Mouse (Mus musculus) lung, adult 2 months (tissue): ENCODE data around the gene Als2cl. TPM values are rescaled to one million over a fixed set of nuclear protein-coding genes. Genes with fewer than 3 reads are reported as not detected.
A peak's percentile ranks its signal among the peaks of the same experiment; 100 is the strongest.

Experiments
- DNase-seq: peaks from one replicate; pipeline ENCODE4 v3.0.0; 2022
- H3K4me1 ChIP-seq: fragments of 200-500 bp; 2 replicates; pipeline ENCODE4 v1.6.1; 2011; ENCODE audit warnings: low read length; ENCODE audit not compliant: control insufficient read depth, insufficient read depth
- H3K4me3 ChIP-seq: fragments of 200-500 bp; replicated peaks from 2 replicates; pipeline ENCODE3; 2011; ENCODE audit warnings: low read depth, mild to moderate bottlenecking, control low read depth, low read length; ENCODE audit errors: extremely low read depth
- CTCF ChIP-seq: fragments of 200-500 bp; IDR thresholded peaks from 2 replicates; pipeline ENCODE4 v1.5.1; 2011; ENCODE audit warnings: mild to moderate bottlenecking, low read length, control low read depth; ENCODE audit not compliant: insufficient read depth
- POLR2A ChIP-seq: fragments of 200-500 bp; IDR thresholded peaks from 2 replicates; pipeline ENCODE4 v1.6.1; 2011; ENCODE audit warnings: low read depth, mild to moderate bottlenecking, control low read depth, low read length, borderline replicate concordance; ENCODE audit errors: extremely low read depth
- WGBS: fragments of 180-500 bp; shearing (Covaris S2); methylation state at CpG from one replicate; pipeline ENCODE4 v1.1.7; 2018; 5-methylcytosine and 5-hydroxymethylcytosine counted together
- polyA plus RNA-seq: library from polyadenylated mRNA; depleted of rRNA; stranded (reverse); fragments of >200 nt; gene quantifications from 2 replicates; pipeline ENCODE4 v1.2.3, GENCODE M21; 2012

The Als2cl gene
- polyA plus RNA-seq, 1 experiment, result 120 TPM

- Histone ChIP-seq H3K4me3 (no peak overlapping the region), H3K4me1 (no peaks in the 10 kb centered on the region)
- TF ChIP-seq CTCF, result no peak
- TF ChIP-seq POLR2A, result no peak
- DNase-seq, result no peak
- 81% methylated on average over 12 of the region's 12 CpGs for WGBS
Measured at GRCm38 (mm10) chr9:110933850-110934437, 54.3 kb downstream of the Als2cl start.

GRCm38 (mm10) chr9:110935941-110936340 is 56.3 kb downstream of the Als2cl start:
- WGBS, result 76% methylated on average over 7 of the region's 7 CpGs
- TF ChIP-seq POLR2A (no peak), CTCF (no peak)
- H3K4me1 ChIP-seq, result no peaks in the 10 kb centered on the region
- DNase-seq, result no peak
- H3K4me3 ChIP-seq, result no peak overlapping the region

GRCm38 (mm10) chr9:110937506-110938490 is 58.1 kb downstream of the Als2cl start:
- no peak for TF ChIP-seq CTCF
- no peak for TF ChIP-seq POLR2A
- no peak for DNase-seq
- 74% methylated on average over 12 of the region's 12 CpGs for WGBS
- no peaks in the 10 kb centered on the region for H3K4me1 ChIP-seq
- no peak overlapping the region for H3K4me3 ChIP-seq

- no peak for DNase-seq
- no peaks in the 10 kb centered on the region for H3K4me1 ChIP-seq
- peak; percentile 22; the same call in 1 of the 2 replicates for TF ChIP-seq CTCF
- TF ChIP-seq POLR2A, result no peak
- H3K4me3 ChIP-seq, result no peak overlapping the region
- 37% methylated on average over 13 of the region's 13 CpGs for WGBS
Measured at GRCm38 (mm10) chr9:110944265-110944664, 64.6 kb downstream of the Als2cl start.

GRCm38 (mm10) chr9:110945343-110945742 is 65.7 kb downstream of the Als2cl start:
- WGBS, result 26% methylated on average over 18 of the region's 18 CpGs
- TF ChIP-seq POLR2A, result no peak
- no peak for TF ChIP-seq CTCF
- H3K4me3 ChIP-seq, result no peak overlapping the region
- no peaks in the 10 kb centered on the region for H3K4me1 ChIP-seq
- DNase-seq, result no peak

- no peak for TF ChIP-seq POLR2A
- TF ChIP-seq CTCF, result no peak
- no peak for DNase-seq
- 32% methylated on average over 11 of the region's 11 CpGs for WGBS
- Histone ChIP-seq H3K4me1 (no peaks in the 10 kb centered on the region), H3K4me3 (no peak within 1 kb of the TSS)
Measured at GRCm38 (mm10) chr9:110945926-110946325, 66.3 kb downstream of the Als2cl start, which contains the start of gene Tdgf1. Gene Tdgf1 (minus strand): TSS chr9:110946158.

- H3K4me3 ChIP-seq, result no peak overlapping the region
- TF ChIP-seq CTCF (no peak), POLR2A (no peak)
- no peak for DNase-seq
- H3K4me1 ChIP-seq, result no peaks in the 10 kb centered on the region
- 57% methylated on average over 20 of the region's 20 CpGs for WGBS
Measured at GRCm38 (mm10) chr9:110946548-110947044, 66.9 kb downstream of the Als2cl start.

- no peak overlapping the region for H3K4me3 ChIP-seq
- TF ChIP-seq CTCF (no peak), POLR2A (no peak)
- no peak for DNase-seq
- 62% methylated on average over 6 of the region's 6 CpGs for WGBS
- H3K4me1 ChIP-seq, result no peaks in the 10 kb centered on the region
Measured at GRCm38 (mm10) chr9:110947261-110947661, 67.6 kb downstream of the Als2cl start.

GRCm38 (mm10) chr9:110947900-110948299 is 68.2 kb downstream of the Als2cl start:
- WGBS, result 76% methylated on average over 6 of the region's 6 CpGs
- Histone ChIP-seq H3K4me3 (no peak overlapping the region), H3K4me1 (no peaks in the 10 kb centered on the region)
- DNase-seq, result no peak
- TF ChIP-seq CTCF, result no peak
- TF ChIP-seq POLR2A, result no peak
